Mouse (Mus musculus) midbrain, postnatal 0 days (tissue): ENCODE results near the gene Chit1. TPM values are rescaled to one million over a fixed set of nuclear protein-coding genes. Genes with fewer than 3 reads are reported as not detected.

Experiments used
- ATAC-seq: fragments of 200-750 bp; cut with Nextera tagmentation; 2 replicates; pipeline ENCODE4 v1.8.0; 2017; ENCODE audit warnings: moderate number of reproducible peaks, mild to moderate bottlenecking, moderate TSS enrichment, moderate library complexity; ENCODE audit not compliant: low FRiP score
- DNase-seq: peaks from one replicate; pipeline ENCODE4 v3.0.0-alpha.2; 2015; ENCODE audit warnings: low spot score
- H3K27ac ChIP-seq: fragments of 300-500 bp; sonication (generic); 2 replicates; pipeline ENCODE4 v1.5.1; 2014; ENCODE audit warnings: low read depth, mild to moderate bottlenecking, low read length, mixed read lengths
- H3K27me3 ChIP-seq: fragments of 300-500 bp; sonication (generic); 2 replicates; pipeline ENCODE4 v1.6.1; 2014; ENCODE audit warnings: low read length, control low read depth, mixed read lengths; ENCODE audit not compliant: insufficient read depth
- H3K36me3 ChIP-seq: fragments of 300-500 bp; sonication (generic); 2 replicates; pipeline ENCODE4 v1.6.1; 2014; ENCODE audit warnings: low read length, control low read depth, mixed read lengths; ENCODE audit not compliant: insufficient read depth
- H3K4me1 ChIP-seq: fragments of 300-500 bp; sonication (generic); 2 replicates; pipeline ENCODE4 v1.6.1; 2014; ENCODE audit warnings: mild to moderate bottlenecking, control low read depth, antibody characterized with exemption, low read length, mixed read lengths; ENCODE audit not compliant: insufficient read depth
- H3K4me2 ChIP-seq: fragments of 300-500 bp; sonication (generic); 2 replicates; pipeline ENCODE4 v1.6.1; 2014; ENCODE audit warnings: low read depth, mild to moderate bottlenecking, low read length, mixed read lengths; ENCODE audit not compliant: poor library complexity, severe bottlenecking
- H3K4me3 ChIP-seq: fragments of 300-500 bp; sonication (generic); 2 replicates; pipeline ENCODE4 v1.5.1; 2014; ENCODE audit warnings: low read depth, mild to moderate bottlenecking, low read length, moderate library complexity
- H3K9ac ChIP-seq: fragments of 300-500 bp; sonication (generic); replicated peaks from 2 replicates; pipeline ENCODE4 v1.6.1; 2014; ENCODE audit warnings: mild to moderate bottlenecking, low read length, moderate library complexity, mixed read lengths; ENCODE audit not compliant: poor library complexity, severe bottlenecking
- H3K9me3 ChIP-seq: fragments of 300-500 bp; sonication (generic); 2 replicates; pipeline ENCODE4 v1.6.1; 2016; ENCODE audit warnings: low read length, control low read depth
- CTCF ChIP-seq: IDR thresholded peaks from 2 replicates; pipeline ENCODE4 v1.5.1; 2016; ENCODE audit warnings: antibody characterized with exemption, mild to moderate bottlenecking
- WGBS: fragments of 180-500 bp; shearing (Covaris S2); extraction: QIAGEN DNeasy Blood & Tissue Kit; methylation state at CpG from one replicate; pipeline ENCODE4 v1.1.7; 2014; 5-methylcytosine and 5-hydroxymethylcytosine counted together
- polyA plus RNA-seq: library from polyadenylated mRNA; unstranded; fragments of >200 nt; fragmentation: Nextera tagmentation; extraction: Ambion mirVana; gene quantifications from 2 replicates; pipeline ENCODE4 v1.2.1, GENCODE M21; 2015
- total RNA-seq: library from RNA; depleted of rRNA; stranded (reverse); fragments of >200 nt; gene quantifications from 2 replicates; pipeline ENCODE4 v1.2.3, GENCODE M21; 2014

Chit1 gene
- total and polyA plus RNA-seq, 2 experiments from 2014 or later = 0.21 to 0.99 TPM

DNA sequence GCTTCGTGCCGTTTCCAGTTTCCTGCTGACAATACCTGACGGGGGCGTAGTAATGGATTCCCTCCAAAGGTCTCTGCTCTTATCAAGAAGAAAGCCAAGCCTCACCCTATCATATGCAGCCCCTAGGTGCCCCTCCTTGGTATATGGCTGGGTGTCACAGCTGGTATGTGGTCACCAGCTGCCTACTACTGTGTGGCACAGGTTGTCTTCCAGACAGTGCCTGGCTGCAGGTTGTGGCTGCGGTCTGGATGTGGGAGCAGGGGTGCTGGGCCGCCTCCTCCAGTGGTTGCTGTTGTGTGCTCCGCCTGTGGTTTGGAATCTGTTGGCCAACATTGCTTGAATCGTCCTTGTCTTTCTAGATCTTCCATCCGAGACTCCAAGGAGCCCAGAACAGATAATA, 39.7 kb downstream of the Chit1 start:
- H3K4me3 ChIP-seq = no peak overlapping the region
- no peaks in the 10 kb centered on the region; the same call in 1 of the 2 replicates for H3K27me3 ChIP-seq
- no peaks in the 10 kb centered on the region for H3K36me3 ChIP-seq
- H3K9me3 ChIP-seq = no peaks in the 10 kb centered on the region
- H3K4me1 ChIP-seq = no peaks in the 10 kb centered on the region
- no peak overlapping the region for H3K9ac ChIP-seq
- H3K4me2 ChIP-seq = no peak overlapping the region
- no peak overlapping the region for H3K27ac ChIP-seq
- WGBS = 91% methylated on average over 9 of the region's 9 CpGs
- no peak for TF ChIP-seq CTCF
- ATAC-seq = no peak
- DNase-seq = no peak

DNA sequence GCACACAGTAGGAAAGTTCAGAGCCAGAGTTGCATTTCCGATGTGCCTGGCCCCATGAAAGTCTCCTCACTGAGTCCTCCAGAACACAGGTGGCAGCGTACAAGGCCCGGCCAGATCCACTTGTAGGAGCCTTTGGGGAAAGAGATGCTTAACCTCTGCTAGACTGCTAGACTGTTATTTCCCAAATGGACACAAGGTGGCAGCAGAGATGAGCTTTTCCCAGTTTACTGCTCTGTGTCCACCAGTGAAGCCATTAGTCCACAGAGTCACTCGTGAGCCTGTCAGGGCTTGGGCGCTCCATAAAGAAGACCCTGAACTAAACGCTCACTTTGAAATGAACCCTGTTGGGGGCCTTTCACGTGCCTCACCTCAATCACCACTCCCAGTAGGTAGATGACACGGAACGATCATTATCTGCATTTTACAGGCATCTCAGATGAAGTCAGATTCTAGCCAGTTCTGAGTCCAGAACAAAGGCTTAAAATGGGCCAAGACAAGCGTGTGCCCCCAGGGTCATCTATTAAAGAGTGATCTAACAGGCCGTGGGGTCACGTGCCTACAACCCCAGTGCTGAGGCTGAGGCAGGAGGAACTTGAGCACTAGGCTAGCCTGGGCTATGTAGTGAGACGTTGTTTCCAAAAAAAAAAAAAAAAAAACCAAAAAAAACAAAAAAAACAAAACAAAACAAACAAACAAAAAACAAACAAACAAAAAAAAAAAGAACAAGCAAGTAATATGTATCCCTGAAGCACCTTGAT, 40.8 kb downstream of the Chit1 start:
- 31% methylated on average over 13 of the region's 13 CpGs for WGBS
- no peak overlapping the region for H3K27ac ChIP-seq
- no peaks in the 10 kb centered on the region for H3K9me3 ChIP-seq
- H3K4me3 ChIP-seq = no peak overlapping the region
- ATAC-seq = peak; percentile 88
- no peaks in the 10 kb centered on the region; the same call in 1 of the 2 replicates for H3K27me3 ChIP-seq
- DNase-seq = peak; percentile 95
- H3K9ac ChIP-seq = no peak overlapping the region
- no peaks in the 10 kb centered on the region for H3K4me1 ChIP-seq
- no peak overlapping the region for H3K4me2 ChIP-seq
- TF ChIP-seq CTCF = peak; percentile 94
- no peaks in the 10 kb centered on the region for H3K36me3 ChIP-seq

DNA sequence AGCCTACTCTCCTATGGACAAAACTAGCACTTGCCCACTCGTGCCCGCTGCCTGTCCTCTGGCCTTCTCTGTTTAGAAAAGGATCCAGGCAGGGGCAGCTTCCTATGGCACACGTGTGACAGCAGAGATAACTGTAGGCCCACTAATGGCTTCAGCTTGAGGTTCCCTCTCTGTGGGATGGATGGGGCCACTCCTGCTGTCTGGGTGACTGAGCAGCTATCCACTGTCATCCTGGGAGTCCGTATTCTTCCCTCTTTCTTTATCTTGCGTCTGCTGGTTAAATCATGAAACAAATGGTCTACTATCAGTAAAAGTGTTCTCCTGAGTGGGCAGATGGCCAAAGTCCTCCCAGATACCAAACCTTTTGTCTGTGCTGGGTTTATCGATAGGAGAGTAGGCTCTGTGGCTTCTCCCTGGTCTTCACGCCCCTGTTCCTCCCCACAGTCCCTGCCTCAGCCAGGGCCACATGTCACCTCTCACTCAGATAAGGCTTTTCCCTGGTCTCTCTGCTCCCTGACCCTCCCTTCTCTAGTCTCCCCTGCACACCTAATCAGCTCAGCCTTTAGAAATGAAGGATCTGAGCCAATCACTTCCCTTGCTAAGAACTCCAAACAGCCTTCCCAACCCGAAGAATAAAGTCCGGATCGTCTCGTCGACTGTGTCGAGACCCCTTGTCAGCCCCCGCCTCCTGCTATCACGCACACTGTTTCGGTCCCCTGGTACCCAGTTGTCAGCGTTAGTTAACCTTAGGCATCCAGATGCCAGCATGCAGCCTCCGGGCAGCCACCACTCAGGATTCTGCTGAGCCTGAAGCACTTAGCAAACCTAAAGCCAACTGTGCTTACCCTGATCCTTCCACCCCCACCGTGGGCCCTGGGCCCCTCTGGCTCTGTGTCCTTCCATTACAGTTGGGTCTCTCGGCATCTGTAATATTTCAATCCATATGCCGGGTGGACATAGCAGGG, 41.9 kb downstream of the Chit1 start:
- DNase-seq (no peak), ATAC-seq (no peak)
- Histone ChIP-seq H3K9ac (no peak overlapping the region), H3K27me3 (no peaks in the 10 kb centered on the region; the same call in 1 of the 2 replicates), H3K4me2 (no peak overlapping the region), H3K4me1 (no peaks in the 10 kb centered on the region), H3K27ac (no peak overlapping the region), H3K36me3 (no peaks in the 10 kb centered on the region), H3K9me3 (no peaks in the 10 kb centered on the region), H3K4me3 (no peak overlapping the region)
- no peak for TF ChIP-seq CTCF
- WGBS = 70% methylated on average over 21 of the region's 21 CpGs

DNA sequence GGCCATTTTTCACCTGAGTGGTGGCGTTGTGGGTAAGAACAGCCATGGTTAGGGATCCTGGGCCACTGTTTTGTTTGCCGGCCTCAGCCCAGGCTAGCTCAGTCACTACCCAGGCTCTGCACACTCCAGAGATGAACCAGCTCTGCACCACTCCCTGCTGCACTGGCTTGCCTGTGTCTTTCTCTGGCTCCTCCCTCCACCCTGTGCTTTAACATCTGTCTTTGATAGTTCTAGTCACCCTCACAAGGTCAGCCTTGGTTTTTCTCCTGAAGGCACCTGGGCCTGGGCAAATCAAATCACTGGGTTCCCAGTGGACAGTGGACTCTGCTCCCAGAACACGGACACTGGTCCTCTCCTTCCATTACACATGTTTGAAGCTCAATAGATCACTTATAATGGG, 43.1 kb downstream of the Chit1 start:
- Histone ChIP-seq H3K36me3 (no peaks in the 10 kb centered on the region), H3K4me2 (no peak overlapping the region), H3K27ac (no peak overlapping the region), H3K27me3 (no peaks in the 10 kb centered on the region; the same call in 1 of the 2 replicates), H3K4me1 (no peaks in the 10 kb centered on the region), H3K4me3 (no peak overlapping the region), H3K9me3 (no peaks in the 10 kb centered on the region), H3K9ac (no peak overlapping the region)
- 91% methylated on average over 3 of the region's 3 CpGs for WGBS
- no peak for TF ChIP-seq CTCF
- ATAC-seq = no peak
- DNase-seq = no peak

DNA sequence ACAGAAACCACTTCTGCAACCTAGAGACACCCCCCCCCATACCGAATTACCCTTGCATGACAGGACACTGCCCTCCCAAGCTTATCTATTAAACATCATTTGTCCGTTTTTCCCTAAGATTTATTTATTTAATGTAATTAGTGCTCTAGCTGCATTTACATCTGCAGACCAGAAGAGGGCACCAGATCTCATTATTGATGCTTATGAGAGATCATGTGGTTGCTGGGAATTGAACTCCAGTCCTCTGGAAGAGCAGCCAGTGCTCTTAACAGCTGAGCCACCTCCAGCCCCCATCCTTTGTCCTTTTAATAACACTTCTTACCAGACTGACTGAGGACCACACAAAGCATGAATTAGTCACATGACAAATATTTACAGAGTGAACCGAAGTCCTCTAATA, 43.6 kb downstream of the Chit1 start:
- no peaks in the 10 kb centered on the region for H3K9me3 ChIP-seq
- no peak overlapping the region for H3K4me3 ChIP-seq
- TF ChIP-seq CTCF = peak; percentile 54
- 62% methylated on average over 3 of the region's 3 CpGs for WGBS
- H3K36me3 ChIP-seq = no peaks in the 10 kb centered on the region
- ATAC-seq (no peak), DNase-seq (no peak)
- H3K27ac ChIP-seq = no peak overlapping the region
- no peaks in the 10 kb centered on the region for H3K4me1 ChIP-seq
- no peaks in the 10 kb centered on the region; the same call in 1 of the 2 replicates for H3K27me3 ChIP-seq
- no peak overlapping the region for H3K4me2 ChIP-seq
- H3K9ac ChIP-seq = no peak overlapping the region

DNA sequence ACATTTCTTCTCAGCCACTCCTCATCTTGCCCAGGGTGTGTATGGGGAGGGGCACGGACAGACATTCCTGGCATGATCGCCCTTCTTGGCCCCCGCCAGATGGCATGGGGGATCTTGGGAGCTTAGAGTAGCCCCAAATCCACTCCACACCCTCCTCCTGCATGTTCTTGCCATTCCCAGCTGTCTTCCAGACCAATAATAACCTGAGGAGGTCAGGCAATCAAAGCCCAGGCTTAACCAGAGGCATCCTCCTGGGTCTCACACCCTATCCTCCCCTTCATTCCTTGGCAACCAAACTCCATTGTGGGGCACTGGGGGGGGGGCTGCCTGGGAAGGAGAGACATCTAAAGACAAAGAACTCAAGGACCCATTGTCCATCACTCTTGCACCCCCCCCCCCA, 49.4 kb downstream of the Chit1 start:
- DNase-seq = no peak
- no peaks in the 10 kb centered on the region for H3K27me3 ChIP-seq
- H3K4me1 ChIP-seq = no peaks in the 10 kb centered on the region; the same call in 1 of the 2 replicates
- H3K9ac ChIP-seq = no peak overlapping the region
- no peaks in the 10 kb centered on the region for H3K9me3 ChIP-seq
- H3K36me3 ChIP-seq = no peaks in the 10 kb centered on the region
- no peak for TF ChIP-seq CTCF
- H3K4me2 ChIP-seq = no peak overlapping the region
- no peak overlapping the region for H3K27ac ChIP-seq
- 88% methylated on average over 3 of the region's 3 CpGs for WGBS
- ATAC-seq = no peak
- no peak overlapping the region for H3K4me3 ChIP-seq
